Mouse (Mus musculus) limb, embryonic 11.5 days (tissue): ENCODE measurements at regions not wholly inside any gene's neighbourhood (a gene's known extent, or its start where the extent isn't known, plus 50 kb on each side); places are given as distances from the start of the nearest gene placed in this dataset.
A peak's percentile ranks its signal among the peaks of the same experiment; 100 is the strongest.

Source experiments
- ATAC-seq: fragments of 200-750 bp; cut with Nextera tagmentation; 2 replicates; pipeline ENCODE4 v1.8.0; 2017; ENCODE audit warnings: low read depth; ENCODE audit not compliant: insufficient number of reproducible peaks, low FRiP score, low TSS enrichment
- DNase-seq: peaks from one replicate; pipeline ENCODE4 v3.0.0-alpha.2; 2015; ENCODE audit warnings: low spot score
- H3K27ac ChIP-seq: fragments of 300-500 bp; sonication (generic); replicated peaks from 2 replicates; pipeline ENCODE4 v1.5.1; 2014; ENCODE audit warnings: low read depth, mild to moderate bottlenecking, low read length
- H3K27me3 ChIP-seq: fragments of 300-500 bp; sonication (generic); 2 replicates; pipeline ENCODE4 v1.6.1; 2014; ENCODE audit warnings: mild to moderate bottlenecking, low read length, mixed read lengths; ENCODE audit not compliant: control insufficient read depth, insufficient read depth
- H3K36me3 ChIP-seq: fragments of 300-500 bp; sonication (generic); 2 replicates; pipeline ENCODE4 v1.6.1; 2014; ENCODE audit warnings: mild to moderate bottlenecking, low read length, moderate library complexity, mixed read lengths; ENCODE audit not compliant: control insufficient read depth, insufficient read depth
- H3K4me1 ChIP-seq: fragments of 300-500 bp; sonication (generic); 2 replicates; pipeline ENCODE4 v1.6.1; 2014; ENCODE audit warnings: low read length, mixed read lengths; ENCODE audit not compliant: control insufficient read depth, insufficient read depth
- H3K4me2 ChIP-seq: fragments of 300-500 bp; sonication (generic); 2 replicates; pipeline ENCODE4 v1.6.1; 2014; ENCODE audit warnings: low read depth, mild to moderate bottlenecking, moderate library complexity; ENCODE audit not compliant: severe bottlenecking
- H3K4me3 ChIP-seq: fragments of 300-500 bp; sonication (generic); 2 replicates; pipeline ENCODE4 v1.5.1; 2014; ENCODE audit warnings: low read depth, low read length
- H3K9ac ChIP-seq: fragments of 300-500 bp; sonication (generic); 2 replicates; pipeline ENCODE4 v1.6.1; 2014; ENCODE audit warnings: mild to moderate bottlenecking, low read length
- H3K9me3 ChIP-seq: fragments of 300-500 bp; sonication (generic); 2 replicates; pipeline ENCODE4 v1.6.1; 2016; ENCODE audit warnings: low read length; ENCODE audit not compliant: control insufficient read depth
- WGBS: fragments of 180-500 bp; shearing (Covaris S2); extraction: QIAGEN DNeasy Blood & Tissue Kit; methylation state at CpG from one replicate; pipeline ENCODE4 v1.1.7; 2014; 5-methylcytosine and 5-hydroxymethylcytosine counted together

- WGBS: 2% methylated on average over 10 of the region's 10 CpGs
- peak; percentile 60; the same call in 1 of the 2 replicates for ATAC-seq
- no peak overlapping the region for H3K27ac ChIP-seq
Measured at GRCm38 (mm10) chr10:96213876-96214275, 77.5 kb downstream of the Gm5426 start.

DNA sequence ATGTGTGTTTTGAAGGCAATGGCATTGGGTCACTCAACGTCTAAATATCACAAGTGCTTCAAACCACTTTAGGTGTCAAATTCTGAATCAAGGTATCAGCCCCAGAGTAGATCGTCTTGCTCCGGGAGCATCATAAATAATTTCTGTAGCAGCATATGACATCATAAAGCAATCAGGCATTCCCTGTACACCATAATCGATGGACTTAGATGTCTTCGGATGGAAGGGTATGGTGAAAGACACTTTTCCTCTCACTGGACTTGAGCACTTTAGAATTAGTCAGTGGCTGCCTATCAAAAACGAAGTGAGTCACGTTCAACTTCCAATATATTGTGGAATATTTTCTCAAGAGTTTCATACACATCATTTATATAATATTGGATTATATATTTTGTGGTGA, 77.9 kb downstream of the Gm5426 start:
- no peak for ATAC-seq
- Histone ChIP-seq H3K36me3 (no peaks in the 10 kb centered on the region), H3K27ac (no peak overlapping the region), H3K9ac (no peak overlapping the region), H3K4me3 (no peak overlapping the region), H3K4me2 (no peak overlapping the region), H3K4me1 (no peaks in the 10 kb centered on the region), H3K9me3 (no peaks in the 10 kb centered on the region), H3K27me3 (no peaks in the 10 kb centered on the region)
- DNase-seq: no peak
- WGBS: 69% methylated on average over 7 of the region's 7 CpGs

More at GRCm38 (mm10) chr10:96213876-96214275, 77.5 kb downstream of the Gm5426 start:
- Histone ChIP-seq H3K4me3 (no peak overlapping the region), H3K4me1 (no peaks in the 10 kb centered on the region), H3K27me3 (no peaks in the 10 kb centered on the region), H3K9me3 (no peaks in the 10 kb centered on the region), H3K4me2 (no peak overlapping the region), H3K9ac (no peak overlapping the region), H3K36me3 (no peaks in the 10 kb centered on the region)
- peak; percentile 94 for DNase-seq

GRCm38 (mm10) chr10:96214946-96215345, 78.5 kb downstream of the Gm5426 start:
- Histone ChIP-seq H3K4me2 (no peak overlapping the region), H3K9me3 (no peaks in the 10 kb centered on the region), H3K27me3 (no peaks in the 10 kb centered on the region), H3K27ac (no peak overlapping the region), H3K4me3 (no peak overlapping the region), H3K36me3 (no peaks in the 10 kb centered on the region), H3K9ac (no peak overlapping the region), H3K4me1 (no peaks in the 10 kb centered on the region)
- no peak for DNase-seq
- 40% methylated on average over 6 of the region's 6 CpGs for WGBS
- no peak for ATAC-seq

DNA sequence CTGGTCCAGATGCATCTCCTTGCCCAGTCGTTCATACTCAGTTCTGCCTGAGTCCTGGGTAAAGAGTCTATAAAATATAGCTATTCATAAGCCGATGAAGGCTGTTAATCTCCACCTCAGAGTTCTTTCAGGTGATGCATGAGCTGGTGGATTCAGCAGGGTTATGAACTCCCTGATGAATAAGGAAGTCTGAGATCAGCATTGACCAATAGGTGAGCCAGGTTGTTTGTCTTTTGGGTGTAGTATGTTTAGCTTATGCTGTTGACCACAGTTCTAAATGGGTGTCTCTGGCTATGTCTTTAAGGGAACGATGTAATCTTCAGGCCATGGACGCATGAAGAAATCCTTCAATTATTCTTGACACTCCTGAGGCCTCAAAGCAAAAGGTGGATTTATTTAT, 84.3 kb downstream of the Gm5426 start:
- DNase-seq: no peak
- Histone ChIP-seq H3K27ac (no peak overlapping the region), H3K4me2 (no peak overlapping the region), H3K4me1 (no peaks in the 10 kb centered on the region), H3K9ac (no peak overlapping the region), H3K27me3 (no peaks in the 10 kb centered on the region), H3K9me3 (no peaks in the 10 kb centered on the region), H3K36me3 (no peaks in the 10 kb centered on the region), H3K4me3 (no peak overlapping the region)
- no peak for ATAC-seq
- 91% methylated on average over 4 of the region's 4 CpGs for WGBS

- 84% methylated on average over 8 of the region's 8 CpGs for WGBS
- DNase-seq: peak; percentile 25
Measured at GRCm38 (mm10) chr10:96230391-96230790, 94.0 kb downstream of the Gm5426 start.

DNA sequence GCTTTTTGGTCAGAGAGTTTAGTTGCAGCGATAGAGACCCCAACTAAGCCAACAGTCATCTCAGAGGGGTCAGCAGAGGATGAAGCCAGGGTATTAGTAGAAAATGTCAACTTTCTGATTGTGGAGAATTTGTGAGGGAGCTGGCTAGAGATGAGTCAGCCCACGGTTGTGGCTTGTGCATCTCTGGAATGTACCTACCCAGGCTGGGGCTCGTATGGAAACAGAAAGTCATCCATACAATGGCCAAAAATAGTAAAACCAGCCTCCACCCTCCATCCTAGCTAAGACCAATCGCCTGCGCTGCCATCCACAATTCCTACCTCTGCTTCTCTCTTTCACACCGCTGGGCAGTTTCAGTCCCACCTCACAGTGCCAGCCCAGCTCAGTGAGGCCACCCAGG, 94.9 kb downstream of the Gm5426 start:
- Histone ChIP-seq H3K9ac (no peak overlapping the region), H3K4me1 (peaks cover 4% of the 10 kb centered on the region; the same call in 1 of the 2 replicates), H3K4me3 (no peak overlapping the region), H3K9me3 (no peaks in the 10 kb centered on the region), H3K4me2 (no peak overlapping the region), H3K27me3 (no peaks in the 10 kb centered on the region), H3K27ac (no peak overlapping the region), H3K36me3 (no peaks in the 10 kb centered on the region)
- no peak for DNase-seq
- 92% methylated on average over 6 of the region's 6 CpGs for WGBS
- no peak for ATAC-seq

More at GRCm38 (mm10) chr10:96230391-96230790, 94.0 kb downstream of the Gm5426 start:
- no peak overlapping the region for H3K4me3 ChIP-seq
- H3K4me1 ChIP-seq: peaks cover 4% of the 10 kb centered on the region; the same call in 1 of the 2 replicates
- no peaks in the 10 kb centered on the region for H3K36me3 ChIP-seq
- H3K27me3 ChIP-seq: no peaks in the 10 kb centered on the region
- H3K27ac ChIP-seq: no peak overlapping the region
- H3K9me3 ChIP-seq: no peaks in the 10 kb centered on the region
- H3K9ac ChIP-seq: no peak overlapping the region
- ATAC-seq: no peak
- no peak overlapping the region for H3K4me2 ChIP-seq

GRCm38 (mm10) chr10:96232889-96233288, 96.5 kb downstream of the Gm5426 start:
- Histone ChIP-seq H3K27me3 (no peaks in the 10 kb centered on the region), H3K27ac (no peak overlapping the region), H3K9ac (no peak overlapping the region), H3K4me3 (no peak overlapping the region), H3K9me3 (no peaks in the 10 kb centered on the region), H3K4me2 (no peak overlapping the region), H3K4me1 (peaks cover 4% of the 10 kb centered on the region; the same call in 1 of the 2 replicates), H3K36me3 (no peaks in the 10 kb centered on the region)
- no peak for DNase-seq
- no peak for ATAC-seq
- 15% methylated on average over 1 of the region's 1 CpGs for WGBS

DNA sequence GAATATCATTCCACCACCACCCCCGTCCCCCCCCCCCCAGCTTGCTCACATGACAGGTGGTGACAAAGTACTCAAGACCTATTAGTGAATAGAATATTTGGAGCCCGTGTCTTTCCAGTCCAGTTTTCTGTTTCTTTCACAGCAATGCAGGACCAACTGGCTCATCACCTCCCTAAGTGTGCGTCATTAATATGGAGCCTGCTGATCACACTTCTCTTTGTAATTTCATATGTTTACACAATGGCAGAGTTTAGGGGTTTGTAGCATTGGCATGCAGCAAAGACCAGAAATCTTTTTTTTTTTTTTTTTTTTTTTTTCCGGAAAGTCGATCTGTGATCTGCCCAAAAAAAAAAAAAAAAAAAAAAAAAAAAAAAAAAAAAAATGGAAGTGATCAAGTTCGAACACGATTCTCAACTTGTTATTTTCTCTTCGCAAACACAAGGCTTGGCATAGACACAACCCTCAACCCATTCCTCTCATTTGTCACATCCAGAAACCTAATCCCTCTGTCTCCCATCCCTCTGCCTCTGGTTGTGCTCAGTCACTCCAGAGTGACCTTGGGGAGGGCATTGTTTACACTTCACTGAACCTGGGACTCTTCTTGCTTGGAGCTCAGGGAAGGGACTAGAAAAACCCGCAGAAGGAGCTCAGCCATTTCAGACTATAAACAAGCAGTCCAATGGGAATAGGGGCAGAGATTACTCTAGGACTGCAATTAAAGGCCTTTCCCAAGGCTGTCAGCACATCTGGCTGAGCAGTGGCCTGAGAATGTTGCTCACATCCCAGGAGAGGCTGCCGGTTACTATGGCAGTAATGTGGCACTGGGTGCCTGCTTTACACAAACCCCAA, 98.4 kb downstream of the Gm5426 start:
- peak; percentile 41 for DNase-seq

More for the DNA sequence above, 98.4 kb downstream of the Gm5426 start:
- Histone ChIP-seq H3K4me1 (peaks cover 4% of the 10 kb centered on the region; the same call in 1 of the 2 replicates), H3K27me3 (no peaks in the 10 kb centered on the region), H3K27ac (0 out of 2 replicates have a peak overlapping the region, but pooled peaks have one; percentile 51), H3K4me3 (no peak overlapping the region), H3K36me3 (no peaks in the 10 kb centered on the region), H3K4me2 (no peak overlapping the region), H3K9me3 (no peaks in the 10 kb centered on the region), H3K9ac (no peak overlapping the region)
- 68% methylated on average over 10 of the region's 10 CpGs for WGBS
- no peak for ATAC-seq
